Mouse (Mus musculus): ENCODE results near the gene Ivns1abp. TPM values are rescaled to one million over a fixed set of nuclear protein-coding genes. Genes with fewer than 3 reads are reported as not detected.
"Not testable (repeated sequence)": the region's sequence is repeated elsewhere in the genome, so short reads cannot be mapped to it uniquely, and the experiment has no call there.

The Ivns1abp gene
- polyA plus RNA-seq (2015; fragmentation: Nextera tagmentation; extraction: Ambion mirVana), result 331 and 345 TPM in 2 replicates

DNA sequence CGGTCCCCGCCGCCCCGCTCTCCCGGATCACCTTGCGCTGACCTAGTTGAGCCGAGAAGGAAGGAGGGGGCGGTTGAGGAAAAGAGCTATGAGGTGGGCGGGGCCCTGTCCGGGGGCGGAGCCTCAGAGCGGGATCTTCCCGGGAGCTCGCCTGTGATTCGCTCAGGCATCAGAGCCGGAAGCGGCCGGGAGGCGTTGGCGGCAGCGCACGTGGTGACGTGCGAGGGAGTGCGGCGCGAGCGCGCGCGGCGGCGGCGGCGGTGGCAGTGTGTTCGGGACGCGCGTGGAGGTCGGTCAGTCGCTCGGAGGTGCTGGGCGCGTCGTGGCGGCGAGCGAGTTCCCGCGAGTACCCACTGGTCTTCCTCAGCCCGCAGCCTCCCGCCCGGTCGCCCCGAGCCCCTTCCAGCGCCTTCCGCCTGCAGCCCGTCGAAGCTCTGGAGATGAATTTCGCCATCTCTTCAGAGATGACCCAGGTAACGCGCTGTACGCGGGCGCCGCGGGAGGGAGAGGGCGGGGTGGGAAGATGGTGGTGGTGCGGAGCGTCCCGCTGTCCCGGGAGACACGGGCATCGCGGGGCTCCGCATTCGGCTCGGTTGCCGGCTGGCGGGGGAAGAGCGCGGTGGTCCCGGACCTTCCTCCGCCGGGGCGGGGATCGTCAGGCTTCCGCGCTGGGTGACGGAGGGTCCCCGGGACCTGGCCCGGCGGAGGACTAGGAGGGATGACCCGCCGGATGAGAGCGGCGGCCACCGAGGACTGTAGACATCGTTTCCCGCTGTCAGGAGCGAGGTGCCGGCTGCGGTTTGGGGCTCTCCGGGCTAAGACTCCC lies at the start of gene Ivns1abp:
Gene Ivns1abp, plus strand, starts transcription at position 195 of the 826 bp plus-strand sequence.
- Histone ChIP-seq H3K9ac (ENCODE audit: low read depth, low read length) (peak within 1 kb of the TSS; percentile 94), H3K4me3 (ENCODE audit: low read length) (peak within 1 kb of the TSS; percentile 85), H3K4me2 (ENCODE audit: low read depth, low read length) (peak within 1 kb of the TSS; percentile 67), H3K36me3 (ENCODE audit: control insufficient read depth, insufficient read depth, low read length) (no peaks in the 10 kb centered on the region), H3K27ac (ENCODE audit: low read length) (peak within 1 kb of the TSS; percentile 96), H3K4me1 (ENCODE audit: control insufficient read depth, insufficient read depth, low read length) (peaks cover 10% of the 10 kb centered on the region), H3K9me3 (ENCODE audit: control insufficient read depth, low read length) (no peaks in the 10 kb centered on the region), H3K27me3 (replicated peaks; ENCODE audit: control insufficient read depth, insufficient read depth, low read length) (no peaks in the 10 kb centered on the region)
- ATAC-seq, result peak; percentile 91
- WGBS, result under 1% methylated on average over 66 of the region's 104 CpGs

DNA sequence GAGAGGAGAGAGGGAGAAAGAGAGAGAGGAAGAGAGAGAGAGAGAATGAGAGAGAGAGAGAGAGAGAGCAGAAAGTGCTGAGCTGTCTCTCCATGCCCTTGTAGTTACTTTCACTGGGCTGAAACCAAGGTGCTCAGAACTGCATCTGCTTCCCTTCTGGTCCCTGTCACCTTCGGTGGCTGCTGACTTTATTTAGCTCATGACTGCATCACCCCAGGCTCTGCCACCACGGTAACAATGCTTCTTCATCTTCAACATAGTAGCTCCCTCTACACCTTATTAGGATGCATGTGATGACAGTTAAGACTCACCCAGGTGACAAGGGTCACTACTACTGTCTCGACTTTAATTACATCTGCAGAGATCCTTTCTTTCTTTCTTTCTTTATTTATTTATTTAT lies 48.8 kb upstream of the Ivns1abp start:
- Histone ChIP-seq H3K36me3 (ENCODE audit: control insufficient read depth, insufficient read depth, low read length) (no peaks in the 10 kb centered on the region), H3K27me3 (replicated peaks; ENCODE audit: control insufficient read depth, insufficient read depth, low read length) (no peaks in the 10 kb centered on the region), H3K27ac (ENCODE audit: low read length) (no peak overlapping the region), H3K4me3 (ENCODE audit: low read length) (no peak overlapping the region), H3K4me1 (ENCODE audit: control insufficient read depth, insufficient read depth, low read length) (0 out of 2 replicates have a peak, but pooled peaks cover 2% of the 10 kb centered on the region), H3K4me2 (ENCODE audit: low read depth, low read length) (no peak overlapping the region), H3K9me3 (ENCODE audit: control insufficient read depth, low read length) (no peaks in the 10 kb centered on the region), H3K9ac (ENCODE audit: low read depth, low read length) (no peak overlapping the region)
- 59% methylated on average over 3 of the region's 3 CpGs for WGBS
- ATAC-seq, result no peak

DNA sequence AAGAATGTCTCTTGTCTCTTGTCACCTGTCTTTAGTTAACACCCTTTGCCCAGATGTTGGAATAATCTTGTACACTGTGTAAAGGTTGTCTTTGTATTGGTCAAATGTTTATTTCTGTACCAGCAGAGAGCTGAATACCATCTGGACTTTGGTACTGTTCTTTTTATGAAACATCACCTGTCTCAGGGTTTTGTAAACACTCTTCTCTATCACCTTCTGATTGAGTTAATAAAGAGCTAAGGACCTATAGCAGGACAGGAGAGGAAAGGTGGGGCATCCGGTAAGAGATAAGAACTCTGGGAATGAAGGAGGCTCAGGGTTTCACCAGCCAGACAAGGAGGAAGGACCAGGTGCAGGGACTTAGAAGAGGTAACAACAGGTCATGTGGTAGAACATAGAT lies 47.7 kb upstream of the Ivns1abp start:
- Histone ChIP-seq H3K9me3 (ENCODE audit: control insufficient read depth, low read length) (no peaks in the 10 kb centered on the region), H3K9ac (ENCODE audit: low read depth, low read length) (no peak overlapping the region), H3K4me1 (ENCODE audit: control insufficient read depth, insufficient read depth, low read length) (0 out of 2 replicates have a peak, but pooled peaks cover 2% of the 10 kb centered on the region), H3K36me3 (ENCODE audit: control insufficient read depth, insufficient read depth, low read length) (no peaks in the 10 kb centered on the region), H3K27me3 (replicated peaks; ENCODE audit: control insufficient read depth, insufficient read depth, low read length) (no peaks in the 10 kb centered on the region), H3K4me3 (ENCODE audit: low read length) (no peak overlapping the region), H3K27ac (ENCODE audit: low read length) (peak overlapping the region; percentile 90), H3K4me2 (ENCODE audit: low read depth, low read length) (no peak overlapping the region)
- ATAC-seq, result peak; percentile 99
- 36% methylated on average over 1 of the region's 1 CpGs for WGBS

DNA sequence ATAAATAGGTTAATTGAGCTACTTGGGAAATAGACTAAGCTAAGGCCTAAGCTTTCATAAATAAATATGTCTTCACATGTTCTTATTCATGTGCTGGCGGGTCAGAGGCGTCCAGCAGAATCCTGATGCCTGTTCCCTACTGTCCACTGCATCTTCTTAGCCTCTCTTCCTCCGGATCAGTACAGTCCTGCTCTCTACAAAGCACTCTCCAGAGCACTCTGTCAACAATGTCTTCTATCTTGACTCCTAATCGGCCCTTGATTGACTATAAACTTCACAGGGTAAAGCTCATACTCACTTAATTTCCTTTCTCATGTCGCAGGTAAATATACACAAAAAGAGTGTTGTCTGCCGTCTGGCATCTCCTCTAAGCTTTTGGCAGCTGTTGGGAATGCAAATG lies 47.3 kb upstream of the Ivns1abp start:
- 61% methylated on average over 6 of the region's 6 CpGs for WGBS
- H3K27me3 ChIP-seq (replicated peaks; ENCODE audit: control insufficient read depth, insufficient read depth, low read length), result no peaks in the 10 kb centered on the region
- peak; percentile 68 for ATAC-seq
- H3K4me1 ChIP-seq (ENCODE audit: control insufficient read depth, insufficient read depth, low read length), result 0 out of 2 replicates have a peak, but pooled peaks cover 2% of the 10 kb centered on the region
- H3K27ac ChIP-seq (ENCODE audit: low read length), result peak overlapping the region; percentile 81
- H3K36me3 ChIP-seq (ENCODE audit: control insufficient read depth, insufficient read depth, low read length), result no peaks in the 10 kb centered on the region
- H3K4me2 ChIP-seq (ENCODE audit: low read depth, low read length), result no peak overlapping the region
- no peak overlapping the region for H3K9ac ChIP-seq (ENCODE audit: low read depth, low read length)
- no peak overlapping the region for H3K4me3 ChIP-seq (ENCODE audit: low read length)
- H3K9me3 ChIP-seq (ENCODE audit: control insufficient read depth, low read length), result no peaks in the 10 kb centered on the region

DNA sequence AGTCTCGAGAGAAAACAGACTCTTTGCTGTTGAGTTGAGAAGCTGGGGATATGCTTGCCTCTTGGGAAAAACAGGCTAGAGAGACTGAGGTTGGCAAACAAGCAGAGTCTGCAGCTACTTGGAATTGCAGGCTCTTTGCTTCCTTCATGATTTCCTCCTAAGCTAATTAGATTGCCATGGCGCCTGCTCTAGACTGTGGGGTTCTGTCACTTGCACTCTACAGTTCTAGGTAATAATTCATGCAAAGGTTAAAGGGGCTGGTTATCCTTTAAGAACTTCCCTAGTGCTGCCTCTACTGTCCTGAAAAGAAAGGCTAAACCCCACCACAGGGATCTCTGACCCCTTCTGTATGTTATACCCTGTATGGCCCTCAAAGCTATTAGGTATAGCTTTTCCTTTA lies 46.7 kb upstream of the Ivns1abp start:
- H3K4me2 ChIP-seq (ENCODE audit: low read depth, low read length), result no peak overlapping the region
- no peak overlapping the region for H3K9ac ChIP-seq (ENCODE audit: low read depth, low read length)
- WGBS, result 79% methylated on average over 2 of the region's 2 CpGs
- no peak overlapping the region for H3K4me3 ChIP-seq (ENCODE audit: low read length)
- H3K27me3 ChIP-seq (replicated peaks; ENCODE audit: control insufficient read depth, insufficient read depth, low read length), result no peaks in the 10 kb centered on the region
- H3K36me3 ChIP-seq (ENCODE audit: control insufficient read depth, insufficient read depth, low read length), result no peaks in the 10 kb centered on the region
- 0 out of 2 replicates have a peak, but pooled peaks cover 2% of the 10 kb centered on the region for H3K4me1 ChIP-seq (ENCODE audit: control insufficient read depth, insufficient read depth, low read length)
- peak overlapping the region; percentile 81 for H3K27ac ChIP-seq (ENCODE audit: low read length)
- ATAC-seq, result no peak
- no peaks in the 10 kb centered on the region for H3K9me3 ChIP-seq (ENCODE audit: control insufficient read depth, low read length)

DNA sequence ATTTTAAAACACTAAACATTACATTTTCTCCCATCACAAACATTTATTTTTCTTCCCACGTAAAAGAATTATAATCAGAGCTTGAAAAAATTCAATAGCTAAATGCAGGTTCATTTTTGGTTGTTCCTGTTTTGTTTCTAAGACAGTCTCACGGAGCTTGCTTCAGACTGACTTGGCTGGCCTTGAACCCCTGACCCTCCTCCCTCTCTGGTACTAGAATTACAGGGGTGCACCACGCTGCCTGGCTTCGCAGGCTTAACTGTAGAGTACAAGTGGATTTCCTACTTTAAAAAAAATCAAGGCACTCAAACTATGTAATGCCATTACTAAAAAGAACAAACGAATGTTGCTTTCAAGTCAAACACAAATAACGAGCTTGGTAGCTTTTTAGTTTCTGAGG lies 42.8 kb upstream of the Ivns1abp start:
- H3K27ac ChIP-seq (ENCODE audit: low read length), result no peak overlapping the region
- no peaks in the 10 kb centered on the region for H3K27me3 ChIP-seq (replicated peaks; ENCODE audit: control insufficient read depth, insufficient read depth, low read length)
- no peak overlapping the region for H3K4me2 ChIP-seq (ENCODE audit: low read depth, low read length)
- H3K9me3 ChIP-seq (ENCODE audit: control insufficient read depth, low read length), result no peaks in the 10 kb centered on the region
- no peak overlapping the region for H3K9ac ChIP-seq (ENCODE audit: low read depth, low read length)
- no peak overlapping the region for H3K4me3 ChIP-seq (ENCODE audit: low read length)
- ATAC-seq, result no peak
- 65% methylated on average over 6 of the region's 6 CpGs for WGBS
- H3K36me3 ChIP-seq (ENCODE audit: control insufficient read depth, insufficient read depth, low read length), result no peaks in the 10 kb centered on the region
- 0 out of 2 replicates have a peak, but pooled peaks cover 5% of the 10 kb centered on the region for H3K4me1 ChIP-seq (ENCODE audit: control insufficient read depth, insufficient read depth, low read length)

DNA sequence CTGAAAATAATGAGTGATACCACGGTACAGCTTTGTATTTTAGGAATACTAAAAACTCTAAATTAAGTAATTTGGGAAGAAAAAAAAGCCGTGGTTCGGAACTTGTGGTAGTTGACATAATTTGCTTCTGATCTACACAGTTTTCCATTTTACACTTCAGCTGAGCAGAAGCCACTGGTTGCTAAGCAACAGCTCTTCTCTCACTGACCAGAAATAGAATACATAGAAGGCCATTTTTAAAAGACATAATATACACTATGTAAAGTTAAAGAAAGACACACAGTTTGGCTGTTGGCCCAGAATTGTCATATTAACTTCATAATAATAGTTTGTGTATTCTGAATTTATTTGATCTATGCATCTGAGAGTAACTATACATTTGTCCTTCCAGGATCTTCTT lies 42.4 kb upstream of the Ivns1abp start:
- no peak for ATAC-seq
- WGBS, result 52% methylated on average over 3 of the region's 3 CpGs

DNA sequence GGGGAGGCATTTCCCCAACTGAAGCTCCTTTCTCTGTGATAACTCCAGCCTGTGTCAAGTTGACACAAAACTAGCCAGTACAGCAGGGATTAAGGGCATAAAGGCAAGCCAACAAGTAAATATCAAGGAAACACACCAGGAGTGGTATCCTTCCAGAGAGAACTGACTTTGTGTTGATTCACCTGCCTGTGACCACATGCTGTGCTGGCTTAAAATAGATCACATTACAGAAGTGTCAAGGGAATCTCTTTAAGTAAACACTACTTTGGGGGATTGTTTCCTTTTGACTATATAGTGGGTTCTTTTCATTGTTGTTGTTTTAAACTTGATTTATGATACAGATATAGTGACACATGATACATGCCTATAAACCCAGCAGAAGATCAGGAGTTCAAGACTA lies 41.0 kb upstream of the Ivns1abp start:
- Histone ChIP-seq H3K27ac (ENCODE audit: low read length) (no peak overlapping the region), H3K4me1 (ENCODE audit: control insufficient read depth, insufficient read depth, low read length) (0 out of 2 replicates have a peak, but pooled peaks cover 10% of the 10 kb centered on the region), H3K9me3 (ENCODE audit: control insufficient read depth, low read length) (no peaks in the 10 kb centered on the region), H3K9ac (ENCODE audit: low read depth, low read length) (no peak overlapping the region), H3K4me3 (ENCODE audit: low read length) (no peak overlapping the region), H3K27me3 (replicated peaks; ENCODE audit: control insufficient read depth, insufficient read depth, low read length) (no peaks in the 10 kb centered on the region), H3K4me2 (ENCODE audit: low read depth, low read length) (no peak overlapping the region), H3K36me3 (ENCODE audit: control insufficient read depth, insufficient read depth, low read length) (no peaks in the 10 kb centered on the region)
- ATAC-seq, result no peak

More for the DNA sequence above, 42.4 kb upstream of the Ivns1abp start:
- no peak overlapping the region for H3K9ac ChIP-seq (ENCODE audit: low read depth, low read length)
- no peaks in the 10 kb centered on the region for H3K9me3 ChIP-seq (ENCODE audit: control insufficient read depth, low read length)
- no peaks in the 10 kb centered on the region for H3K36me3 ChIP-seq (ENCODE audit: control insufficient read depth, insufficient read depth, low read length)
- H3K4me3 ChIP-seq (ENCODE audit: low read length), result no peak overlapping the region
- no peak overlapping the region for H3K27ac ChIP-seq (ENCODE audit: low read length)
- no peak overlapping the region for H3K4me2 ChIP-seq (ENCODE audit: low read depth, low read length)
- no peaks in the 10 kb centered on the region for H3K27me3 ChIP-seq (replicated peaks; ENCODE audit: control insufficient read depth, insufficient read depth, low read length)
- H3K4me1 ChIP-seq (ENCODE audit: control insufficient read depth, insufficient read depth, low read length), result 0 out of 2 replicates have a peak, but pooled peaks cover 5% of the 10 kb centered on the region

DNA sequence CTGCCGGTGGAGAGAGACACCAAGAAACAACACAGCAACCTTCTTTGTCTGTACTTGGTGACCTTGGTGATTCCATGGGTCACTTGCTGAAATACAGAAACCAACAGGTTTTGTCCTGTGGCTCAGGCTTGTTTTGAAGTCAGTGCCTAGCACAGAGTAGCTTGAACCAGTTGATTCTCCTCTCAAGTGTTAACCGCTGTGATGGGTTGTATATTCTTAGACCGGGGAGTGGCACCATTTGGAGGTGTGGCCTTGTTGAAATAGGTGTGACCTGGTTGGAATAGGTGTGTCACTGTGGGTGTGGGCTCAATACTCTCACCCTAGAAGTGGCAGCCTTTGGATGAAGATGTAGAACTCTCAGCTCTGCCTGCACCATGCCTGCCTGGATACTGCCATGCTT lies 39.3 kb upstream of the Ivns1abp start:
- not testable (repeated sequence) for H3K27me3 ChIP-seq (replicated peaks; ENCODE audit: control insufficient read depth, insufficient read depth, low read length); H3K9me3 ChIP-seq (ENCODE audit: control insufficient read depth, low read length); H3K4me3 ChIP-seq (ENCODE audit: low read length); H3K9ac ChIP-seq (ENCODE audit: low read depth, low read length); H3K36me3 ChIP-seq (ENCODE audit: control insufficient read depth, insufficient read depth, low read length); H3K4me2 ChIP-seq (ENCODE audit: low read depth, low read length)
- ATAC-seq, result peak; percentile 82
- H3K27ac ChIP-seq (ENCODE audit: low read length), result peak overlapping the region; percentile 70
- peaks cover 14% of the 10 kb centered on the region; the same call in 1 of the 2 replicates for H3K4me1 ChIP-seq (ENCODE audit: control insufficient read depth, insufficient read depth, low read length)
- WGBS, result 73% methylated on average over 3 of the region's 3 CpGs

All from intestine, embryonic 16.5 days (tissue).